Comparison of ENCODE assay signal across 11 mouse cellular contexts in the genomic region with DNA sequence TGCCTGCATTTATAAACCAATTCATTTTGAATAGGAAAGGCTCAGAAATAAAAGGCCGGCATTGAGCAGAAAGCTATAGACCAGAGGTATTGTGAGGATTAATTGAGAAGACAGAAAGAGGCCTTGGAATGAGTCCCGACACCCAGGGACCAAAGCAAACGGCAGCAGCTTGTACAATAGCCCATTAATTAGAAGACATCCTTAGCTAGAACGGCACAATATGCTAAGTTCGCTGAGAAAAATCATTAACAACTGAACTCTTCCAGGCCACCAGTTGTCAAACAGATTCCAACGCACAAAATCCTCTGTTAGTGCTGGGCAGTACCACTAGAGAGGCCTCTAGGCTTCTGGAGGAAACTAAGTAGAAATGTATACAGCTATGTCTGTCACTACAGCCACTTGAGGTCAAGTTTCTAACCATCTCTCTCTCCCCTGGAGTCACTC.
A peak's percentile ranks its signal among the peaks of the same experiment; 100 is the strongest.
DNase-seq lines count a peak whose midpoint lies in the region; ATAC-seq and TF ChIP-seq lines count a peak whose summit lies in the region.
"Had no signal": no experiment of that assay in that cellular context is flagged by ENCODE, and none has a peak within 500 bp of the region (broad histone marks: within the 10 kb centered on the region; RNA-seq: fewer than 3 reads in every experiment).

No protein-coding gene starts in this region.

- H3K9ac ChIP-seq in hindbrain, embryonic 15.5 days: no peak overlapping the region
- H3K9ac ChIP-seq in midbrain, postnatal 0 days (replicated peaks; ENCODE audit: low read length, poor library complexity, severe bottlenecking): no peak overlapping the region
- H3K9ac ChIP-seq: lung, embryonic 14.5 days had no signal

- peak; percentile 65; the same call in 1 of the 2 replicates for ATAC-seq in hindbrain, embryonic 15.5 days (ENCODE audit: low FRiP score, low read depth)
- ATAC-seq in midbrain, postnatal 0 days (ENCODE audit: low FRiP score): 0 out of 2 replicates have a peak, but pooled peaks have one; percentile 23

- WGBS in forebrain, embryonic 10.5 days: 33% methylated on average over 6 of the region's 6 CpGs
- 9% methylated on average over 6 of the region's 6 CpGs for WGBS in hindbrain, embryonic 15.5 days
- WGBS in midbrain, postnatal 0 days: 23% methylated on average over 6 of the region's 6 CpGs

- peak overlapping the region; percentile 19; the same call in 1 of the 2 replicates for H3K4me3 ChIP-seq in forebrain, embryonic 10.5 days
- H3K4me3 ChIP-seq in hindbrain, embryonic 15.5 days: no peak overlapping the region
- H3K4me3 ChIP-seq in midbrain, postnatal 0 days (ENCODE audit: low read depth, low read length): no peak overlapping the region

- no peak for TF ChIP-seq CTCF in midbrain, postnatal 0 days (IDR thresholded peaks at IDR 0.05)

- no peaks in the 10 kb centered on the region for H3K36me3 ChIP-seq in forebrain, embryonic 10.5 days (replicated peaks)
- no peaks in the 10 kb centered on the region for H3K36me3 ChIP-seq in hindbrain, embryonic 15.5 days
- no peaks in the 10 kb centered on the region for H3K36me3 ChIP-seq in midbrain, postnatal 0 days (ENCODE audit: insufficient read depth, low read length)

- intact Hi-C loops in gastrocnemius, postnatal 36 days (cut with DNase I): loop anchor here (10.0 kb wide), 1 partner anchor 92 kb away; no protein-coding TSS in a partner anchor

- H3K27ac ChIP-seq in forebrain, embryonic 10.5 days: peak overlapping the region; percentile 40; the same call in 1 of the 2 replicates
- H3K27ac ChIP-seq in hindbrain, embryonic 15.5 days (replicated peaks): 0 out of 2 replicates have a peak overlapping the region, but pooled peaks have one; percentile 1
- no peak overlapping the region for H3K27ac ChIP-seq in midbrain, postnatal 0 days (ENCODE audit: low read depth, low read length)

- H3K9me3 ChIP-seq in forebrain, embryonic 10.5 days: no peaks in the 10 kb centered on the region
- H3K9me3 ChIP-seq in hindbrain, embryonic 15.5 days: no peaks in the 10 kb centered on the region
- no peaks in the 10 kb centered on the region for H3K9me3 ChIP-seq in midbrain, postnatal 0 days (ENCODE audit: low read length)

- DNase-seq in gastrocnemius, adult 18-20 months (ENCODE audit: low spot score): peak; percentile 2
- DNase-seq in gastrocnemius, adult 8-10 months (ENCODE audit: low spot score in 2 of 2): no peak
- peak; percentile 39 for DNase-seq in forebrain, embryonic 10.5 days (ENCODE audit: extremely low spot score, low spot score)
- DNase-seq in midbrain, postnatal 0 days (ENCODE audit: low spot score): peak; percentile 52
- DNase-seq in thymus, postnatal 0 days (ENCODE audit: low spot score): no peak
- no peak for DNase-seq in cerebellum, adult 11 months
- no peak for DNase-seq in gastrocnemius, postnatal 36 days
- DNase-seq: kidney, postnatal 4 days; thymus, postnatal 14 days had no signal

- H3K4me1 ChIP-seq in forebrain, embryonic 10.5 days: peaks cover 37% of the 10 kb centered on the region
- H3K4me1 ChIP-seq in hindbrain, embryonic 15.5 days (replicated peaks): peaks cover 29% of the 10 kb centered on the region
- H3K4me1 ChIP-seq in midbrain, postnatal 0 days (ENCODE audit: insufficient read depth, low read length): no peaks in the 10 kb centered on the region

- peak overlapping the region; percentile 9; the same call in 1 of the 2 replicates for H3K4me2 ChIP-seq in hindbrain, embryonic 15.5 days
- no peak overlapping the region for H3K4me2 ChIP-seq in midbrain, postnatal 0 days (ENCODE audit: low read depth, low read length, poor library complexity, severe bottlenecking)
- H3K4me2 ChIP-seq: lung, embryonic 14.5 days had no signal

- H3K27me3 ChIP-seq in forebrain, embryonic 10.5 days (ENCODE audit: poor library complexity, severe bottlenecking): peaks cover 90% of the 10 kb centered on the region
- peaks cover 7% of the 10 kb centered on the region; the same call in 1 of the 2 replicates for H3K27me3 ChIP-seq in hindbrain, embryonic 15.5 days
- no peaks in the 10 kb centered on the region for H3K27me3 ChIP-seq in midbrain, postnatal 0 days (ENCODE audit: insufficient read depth, low read length)

Comparison
In these comparisons a context has a peak if more than half of its experiments do, and no peak if none do; other contexts are left out.
1. DNase-seq: peak in gastrocnemius, adult 18-20 months (single experiment), forebrain, embryonic 10.5 days (single experiment) and midbrain, postnatal 0 days (single experiment); none in gastrocnemius, adult 8-10 months (0 of 2), thymus, postnatal 0 days (single experiment), cerebellum, adult 11 months (single experiment) and gastrocnemius, postnatal 36 days (0 of 2).